Mouse (Mus musculus) CH12.LX (cell line): ENCODE data around the gene Mmgt2. TPM values are rescaled to one million over a fixed set of nuclear protein-coding genes. Genes with fewer than 3 reads are reported as not detected.

Experiments
- DNase-seq: peaks from one replicate; pipeline ENCODE4 v3.0.0-alpha.2; 2013; ENCODE audit errors: extremely low read depth
- H3K27ac ChIP-seq: 2 replicates; pipeline ENCODE4 v1.5.1; 2012; ENCODE audit warnings: low read depth, mild to moderate bottlenecking, control low read depth, moderate library complexity; ENCODE audit not compliant: insufficient read depth
- H3K27me3 ChIP-seq: replicated peaks from 2 replicates; pipeline ENCODE3; 2012; ENCODE audit warnings: inconsistent platforms
- H3K36me3 ChIP-seq, 2 experiments: replicated peaks in 1 of 2; 2 replicates each; pipeline versions ENCODE3 to v1.6.1; 2012; ENCODE audit warnings: inconsistent platforms in 1 of 2, low read length in 1 of 2, mild to moderate bottlenecking in 1 of 2, mixed read lengths in 1 of 2, moderate library complexity in 1 of 2; ENCODE audit not compliant: control insufficient read depth in 1 of 2, insufficient read depth in 1 of 2
- H3K4me1 ChIP-seq, 2 experiments: 2 replicates each; pipeline ENCODE4 v1.6.1; 2012; ENCODE audit warnings: inconsistent platforms in 1 of 2, moderate library complexity in 1 of 2; ENCODE audit not compliant: insufficient read depth in 2 of 2, control insufficient read depth in 1 of 2
- H3K4me2 ChIP-seq: 2 replicates; pipeline ENCODE4 v1.6.1; 2012; ENCODE audit warnings: low read depth, mild to moderate bottlenecking, control low read depth; ENCODE audit not compliant: poor library complexity, insufficient read depth, severe bottlenecking
- H3K4me3 ChIP-seq, 3 experiments: fragments of 150-350 bp in 1 of 3; sonication (generic) in 1 of 3; replicated peaks in 1 of 3; 2 replicates each; pipeline versions ENCODE3 to v1.5.1; 2011 to 2012; ENCODE audit warnings: low read depth in 2 of 3, low read length in 2 of 3, mild to moderate bottlenecking in 2 of 3, moderate library complexity in 2 of 3, control low read depth in 1 of 3, improper control_type of control experiment in 1 of 3, inconsistent platforms in 1 of 3, mixed read lengths in 1 of 3; ENCODE audit not compliant: poor library complexity in 1 of 3
- H3K79me2 ChIP-seq: replicated peaks from 2 replicates; pipeline ENCODE4 v1.6.1; 2012; ENCODE audit warnings: mild to moderate bottlenecking, moderate library complexity; ENCODE audit not compliant: control insufficient read depth, poor library complexity, insufficient read depth, severe bottlenecking; ENCODE audit errors: extremely low read depth
- H3K9ac ChIP-seq: 2 replicates; pipeline ENCODE4 v1.6.1; 2012; ENCODE audit warnings: low read depth, mild to moderate bottlenecking, control low read depth, moderate library complexity; ENCODE audit not compliant: insufficient read depth
- H3K9me3 ChIP-seq: replicated peaks from 2 replicates; pipeline ENCODE3; 2012; ENCODE audit warnings: low read length, inconsistent platforms, mixed read lengths
- BHLHE40 ChIP-seq: IDR thresholded peaks from 2 replicates; pipeline ENCODE4 v1.6.1; 2011; ENCODE audit warnings: mild to moderate bottlenecking, low read depth, low read length, improper control_type of control experiment
- CHD1 ChIP-seq: IDR thresholded peaks from 2 replicates; pipeline ENCODE4 v1.6.1; 2012; ENCODE audit warnings: low read depth, low read length, improper control_type of control experiment, inconsistent platforms
- CTCF ChIP-seq, 2 experiments: IDR thresholded peaks in 1 of 2; conservative IDR thresholded peaks in 1 of 2; 2 replicates each; pipeline ENCODE4 v1.5.1; 2011 to 2012; ENCODE audit warnings: low read depth in 2 of 2, low read length in 2 of 2, improper control_type of control experiment in 1 of 2, inconsistent platforms in 1 of 2, mild to moderate bottlenecking in 1 of 2, moderate library complexity in 1 of 2
- ELF1 ChIP-seq: IDR thresholded peaks from 2 replicates; pipeline ENCODE4 v1.6.1; 2014; ENCODE audit warnings: low read depth, mild to moderate bottlenecking, inconsistent platforms, low read length, improper control_type of control experiment
- EP300 ChIP-seq: IDR thresholded peaks from 2 replicates; pipeline ENCODE4 v1.6.1; 2011; ENCODE audit warnings: low read length, improper control_type of control experiment
- ETS1 ChIP-seq: conservative IDR thresholded peaks from 2 replicates; pipeline ENCODE4 v1.6.1; 2012; ENCODE audit warnings: low read depth, mild to moderate bottlenecking, inconsistent platforms, low read length, improper control_type of control experiment, moderate library complexity
- GABPA ChIP-seq: IDR thresholded peaks from 2 replicates; pipeline ENCODE4 v1.6.1; 2012; ENCODE audit warnings: low read depth, low read length, improper control_type of control experiment, inconsistent platforms; ENCODE audit not compliant: insufficient replicate concordance
- IRF4 ChIP-seq: IDR thresholded peaks from 2 replicates; pipeline ENCODE4 v1.6.1; 2014; ENCODE audit warnings: low read depth, mild to moderate bottlenecking, inconsistent platforms, low read length, improper control_type of control experiment
- JUN ChIP-seq: IDR thresholded peaks from 2 replicates; pipeline ENCODE4 v1.6.1; 2011; ENCODE audit warnings: low read depth, mild to moderate bottlenecking, low read length, improper control_type of control experiment, moderate library complexity; ENCODE audit not compliant: insufficient read depth
- KAT2A ChIP-seq: IDR thresholded peaks from 2 replicates; pipeline ENCODE4 v1.6.1; 2012; ENCODE audit warnings: low read length, improper control_type of control experiment, inconsistent platforms; ENCODE audit not compliant: insufficient replicate concordance
- MEF2A ChIP-seq: IDR thresholded peaks from 2 replicates; pipeline ENCODE4 v1.6.1; 2014; ENCODE audit warnings: low read depth, mild to moderate bottlenecking, inconsistent platforms, low read length, improper control_type of control experiment, borderline replicate concordance
- MYC ChIP-seq: IDR thresholded peaks from 2 replicates; pipeline ENCODE4 v1.6.1; 2011; ENCODE audit warnings: low read depth, mild to moderate bottlenecking, improper control_type of control experiment, low read length
- NELFE ChIP-seq: IDR thresholded peaks from 2 replicates; pipeline ENCODE4 v1.6.1; 2011; ENCODE audit warnings: low read depth, low read length, improper control_type of control experiment
- NRF1 ChIP-seq: IDR thresholded peaks from 2 replicates; pipeline ENCODE4 v1.6.1; 2014; ENCODE audit warnings: low read depth, mild to moderate bottlenecking, inconsistent platforms, low read length, improper control_type of control experiment, moderate library complexity
- PAX5 ChIP-seq: IDR thresholded peaks from 2 replicates; pipeline ENCODE4 v1.6.1; 2012; ENCODE audit warnings: low read length, inconsistent platforms, mixed read lengths
- POLR2A ChIP-seq: IDR thresholded peaks from 2 replicates; pipeline ENCODE4 v1.6.1; 2011; ENCODE audit warnings: low read depth, mild to moderate bottlenecking, improper control_type of control experiment, low read length
- RCOR1 ChIP-seq: conservative IDR thresholded peaks from 2 replicates; pipeline ENCODE4 v1.6.1; 2012; ENCODE audit warnings: low read depth, mild to moderate bottlenecking, inconsistent platforms, low read length, improper control_type of control experiment
- SIN3A ChIP-seq: IDR thresholded peaks from 2 replicates; pipeline ENCODE4 v1.6.1; 2012; ENCODE audit warnings: low read length, improper control_type of control experiment, inconsistent platforms
- TBP ChIP-seq: conservative IDR thresholded peaks from 2 replicates; pipeline ENCODE4 v1.6.1; 2011; ENCODE audit warnings: low read depth, low read length, improper control_type of control experiment
- USF1 ChIP-seq: IDR thresholded peaks from 2 replicates; pipeline ENCODE4 v1.6.1; 2014; ENCODE audit warnings: low read depth, mild to moderate bottlenecking, inconsistent platforms, low read length, improper control_type of control experiment
- USF2 ChIP-seq: conservative IDR thresholded peaks from 2 replicates; pipeline ENCODE4 v1.6.1; 2011; ENCODE audit warnings: low read depth, low read length, improper control_type of control experiment
- dilution Hi-C: fragments of 300-500 bp; cut with MboI; formaldehyde crosslinking; loops from 2 replicates; pipeline ENCODE4 v1.14.3; 2020; ENCODE audit warnings: low sequenced_read_pairs; ENCODE audit not compliant: extremely low pct_unique_long_range_greater_than_20kb, extremely low pct_ligation_motif_present
- in situ Hi-C: fragments of 300-500 bp; cut with MboI; formaldehyde crosslinking; loops from 3 replicates; pipeline ENCODE4 v1.14.3; 2019; ENCODE audit warnings: low sequenced_read_pairs, low pct_ligation_motif_present, low pct_unique_long_range_greater_than_20kb, mixed read lengths
- polyA plus RNA-seq: library from polyadenylated mRNA; unstranded; fragments of >175 nt; gene quantifications from 2 replicates; pipeline ENCODE4 v1.2.1, GENCODE M21; 2012; ENCODE audit warnings: low read depth; ENCODE audit not compliant: insufficient read length
- total RNA-seq, 2 experiments: library from RNA; depleted of rRNA; stranded (reverse); fragments of 300-350 nt in 1 of 2; fragments of >200 nt in 1 of 2; gene quantifications; 2 replicates each; pipeline ENCODE4 v1.2.3; 2012 to 2014

Gene Mmgt2
- total and polyA plus RNA-seq, 3 experiments: 49.2 to 65.9 (median 60.7) TPM

GRCm38 (mm10) chr11:62701218-62701617 is 52.8 kb downstream of the Mmgt2 start:
- Histone ChIP-seq H3K36me3 (no peaks in the 10 kb centered on the region), H3K27ac (no peak overlapping the region), H3K9me3 (no peaks in the 10 kb centered on the region), H3K27me3 (no peaks in the 10 kb centered on the region), H3K4me1 (peaks cover 0 to 16% of the 10 kb centered on the region in 2 experiments; a peak in 2 of 4 replicates), H3K4me3 (no peak overlapping the region), H3K79me2 (no peaks in the 10 kb centered on the region), H3K4me2 (no peak overlapping the region), H3K9ac (no peak overlapping the region)
- TF ChIP-seq NRF1 (no peak), ETS1 (no peak), JUN (no peak), POLR2A (no peak), IRF4 (no peak), KAT2A (no peak), BHLHE40 (no peak)
- in situ Hi-C loops: no loop called here
- DNase-seq: no peak
- dilution Hi-C loops: no loop called here

GRCm38 (mm10) chr11:62706141-62706540 is 57.7 kb downstream of the Mmgt2 start:
- TF ChIP-seq MYC (no peak), EP300 (peak; percentile 37; the same call in 1 of the 2 replicates)
- H3K36me3 ChIP-seq: peaks cover 0 to 13% of the 10 kb centered on the region in 2 experiments
- dilution Hi-C loops: no loop called here
- no peaks in the 10 kb centered on the region for H3K9me3 ChIP-seq
- DNase-seq: peak; percentile 57
- in situ Hi-C loops: no loop called here
- H3K79me2 ChIP-seq: no peaks in the 10 kb centered on the region
- H3K27ac ChIP-seq: no peak overlapping the region
- no peak overlapping the region for H3K4me2 ChIP-seq
- no peak overlapping the region for H3K9ac ChIP-seq
- H3K4me1 ChIP-seq: peaks cover 6 to 33% of the 10 kb centered on the region in 2 experiments; a peak in 3 of 4 replicates
- no peaks in the 10 kb centered on the region for H3K27me3 ChIP-seq
- H3K4me3 ChIP-seq: no peak overlapping the region

- no peak overlapping the region for H3K27ac ChIP-seq
- dilution Hi-C loops: no loop called here
- TF ChIP-seq EP300: no peak
- TF ChIP-seq NRF1: no peak
- TF ChIP-seq TBP: no peak
- no peak for TF ChIP-seq MYC
- TF ChIP-seq USF2: no peak
- TF ChIP-seq USF1: no peak
- no peak for TF ChIP-seq PAX5
- no peak for TF ChIP-seq RCOR1
- no peak for TF ChIP-seq CHD1
- TF ChIP-seq KAT2A: no peak
- TF ChIP-seq CTCF (conservative IDR thresholded peaks at IDR 0.05 in 1 of 2, IDR thresholded peaks at IDR 0.05 in 1 of 2; ENCODE audit: low read depth in 2 of 2, low read length in 2 of 2): no peak
- no peak for TF ChIP-seq JUN
- TF ChIP-seq ELF1: no peak
- TF ChIP-seq MEF2A: no peak
- no peak for TF ChIP-seq NELFE
- TF ChIP-seq SIN3A: no peak
- no peak for TF ChIP-seq GABPA
- TF ChIP-seq BHLHE40: no peak
- TF ChIP-seq, all 38 proteins: peak for 0
- peak; percentile 24 for DNase-seq
- H3K9me3 ChIP-seq: no peaks in the 10 kb centered on the region
- no peak overlapping the region for H3K4me2 ChIP-seq
- H3K4me1 ChIP-seq: peaks cover 6 to 33% of the 10 kb centered on the region in 2 experiments; a peak in 3 of 4 replicates
- no peak overlapping the region for H3K9ac ChIP-seq
- in situ Hi-C loops: no loop called here
- no peak overlapping the region for H3K4me3 ChIP-seq
- H3K79me2 ChIP-seq: no peaks in the 10 kb centered on the region
- H3K27me3 ChIP-seq: no peaks in the 10 kb centered on the region
- peaks cover 0 to 27% of the 10 kb centered on the region in 2 experiments for H3K36me3 ChIP-seq
Observed at GRCm38 (mm10) chr11:62708252-62708651, 59.8 kb downstream of the Mmgt2 start.
